Mouse (Mus musculus) embryonic facial prominence, embryonic 13.5 days (tissue): ENCODE results near the gene Olfr1358. TPM values are rescaled to one million over a fixed set of nuclear protein-coding genes. Genes with fewer than 3 reads are reported as not detected.
"Not testable (repeated sequence)": the region's sequence is repeated elsewhere in the genome, so short reads cannot be mapped to it uniquely, and the experiment has no call there.

ENCODE experiments used
- ATAC-seq: fragments of 200-750 bp; cut with Nextera tagmentation; 2 replicates; pipeline ENCODE4 v1.8.0; 2017; ENCODE audit warnings: low read depth; ENCODE audit not compliant: insufficient number of reproducible peaks, insufficient read depth, low FRiP score, low TSS enrichment
- H3K27ac ChIP-seq: fragments of 300-500 bp; sonication (generic); 2 replicates; pipeline ENCODE4 v1.5.1; 2015; ENCODE audit warnings: moderate library complexity, mild to moderate bottlenecking, inconsistent platforms
- H3K27me3 ChIP-seq: fragments of 300-500 bp; sonication (generic); 2 replicates; pipeline ENCODE4 v1.6.1; 2015; ENCODE audit warnings: mild to moderate bottlenecking, inconsistent platforms
- H3K36me3 ChIP-seq: fragments of 300-500 bp; sonication (generic); 2 replicates; pipeline ENCODE4 v1.6.1; 2015; ENCODE audit warnings: mild to moderate bottlenecking, inconsistent platforms
- H3K4me1 ChIP-seq: fragments of 300-500 bp; sonication (generic); 2 replicates; pipeline ENCODE4 v1.6.1; 2015; ENCODE audit warnings: inconsistent platforms
- H3K4me2 ChIP-seq: fragments of 300-500 bp; sonication (generic); 2 replicates; pipeline ENCODE4 v1.6.1; 2015; ENCODE audit warnings: moderate library complexity, mild to moderate bottlenecking, inconsistent platforms
- H3K4me3 ChIP-seq: fragments of 300-500 bp; sonication (generic); 2 replicates; pipeline ENCODE4 v1.5.1; 2015; ENCODE audit warnings: mild to moderate bottlenecking, inconsistent platforms
- H3K9ac ChIP-seq: fragments of 300-500 bp; sonication (generic); 2 replicates; pipeline ENCODE4 v1.6.1; 2015; ENCODE audit warnings: mild to moderate bottlenecking, inconsistent platforms
- H3K9me3 ChIP-seq: fragments of 300-500 bp; sonication (generic); 2 replicates; pipeline ENCODE4 v1.6.1; 2016; ENCODE audit warnings: inconsistent platforms
- WGBS: fragments of 180-500 bp; shearing (Covaris S2); methylation state at CpG from one replicate; pipeline ENCODE4 v1.1.7; 2015; ENCODE audit warnings: mixed read lengths; 5-methylcytosine and 5-hydroxymethylcytosine counted together
- polyA plus RNA-seq: library from polyadenylated mRNA; unstranded; fragments of >200 nt; fragmentation: Nextera tagmentation; extraction: Ambion mirVana; gene quantifications from 2 replicates; pipeline ENCODE4 v1.2.1, GENCODE M21; 2015

Olfr1358 gene
- polyA plus RNA-seq, result not detected in 2 replicates

DNA sequence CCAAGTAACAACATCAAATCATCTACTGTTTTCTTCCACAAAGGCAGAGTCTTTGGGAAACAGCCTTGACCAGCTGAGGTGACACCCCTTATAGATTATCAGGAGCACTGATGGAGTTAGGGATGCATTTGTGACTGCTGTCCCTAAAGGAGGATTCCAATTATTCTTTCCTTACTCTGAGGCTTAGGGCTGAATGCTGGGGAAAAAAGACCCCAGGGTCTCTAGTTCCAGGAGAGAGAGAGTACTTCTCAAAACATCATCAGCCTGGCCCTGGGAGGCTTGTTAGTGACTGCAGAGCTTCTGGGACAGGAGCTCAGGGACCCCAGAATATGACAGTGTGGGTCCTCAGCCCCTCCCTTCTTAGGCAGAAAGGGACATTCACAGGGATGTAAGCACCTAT, at the start of gene Olfr1358:
Olfr1358 (plus strand) TSS at position 301 of the 400 bp plus-strand sequence.
- Histone ChIP-seq H3K4me2 (no peak within 1 kb of the TSS), H3K36me3 (no peaks in the 10 kb centered on the region), H3K4me3 (no peak within 1 kb of the TSS), H3K4me1 (no peaks in the 10 kb centered on the region), H3K27ac (no peak within 1 kb of the TSS), H3K9ac (no peak within 1 kb of the TSS), H3K27me3 (no peaks in the 10 kb centered on the region), H3K9me3 (no peaks in the 10 kb centered on the region)
- ATAC-seq, result no peak

GRCm38 (mm10) chr10:78467761-78468310, 49.4 kb upstream of the Olfr1358 start:
- no peaks in the 10 kb centered on the region for H3K36me3 ChIP-seq
- H3K27me3 ChIP-seq, result no peaks in the 10 kb centered on the region
- ATAC-seq, result no peak
- no peak overlapping the region for H3K4me3 ChIP-seq
- H3K4me1 ChIP-seq, result peaks cover 27% of the 10 kb centered on the region
- H3K4me2 ChIP-seq, result no peak overlapping the region
- no peaks in the 10 kb centered on the region for H3K9me3 ChIP-seq
- WGBS, result 22% methylated on average over 2 of the region's 2 CpGs
- H3K9ac ChIP-seq, result no peak overlapping the region
- H3K27ac ChIP-seq, result no peak overlapping the region

DNA sequence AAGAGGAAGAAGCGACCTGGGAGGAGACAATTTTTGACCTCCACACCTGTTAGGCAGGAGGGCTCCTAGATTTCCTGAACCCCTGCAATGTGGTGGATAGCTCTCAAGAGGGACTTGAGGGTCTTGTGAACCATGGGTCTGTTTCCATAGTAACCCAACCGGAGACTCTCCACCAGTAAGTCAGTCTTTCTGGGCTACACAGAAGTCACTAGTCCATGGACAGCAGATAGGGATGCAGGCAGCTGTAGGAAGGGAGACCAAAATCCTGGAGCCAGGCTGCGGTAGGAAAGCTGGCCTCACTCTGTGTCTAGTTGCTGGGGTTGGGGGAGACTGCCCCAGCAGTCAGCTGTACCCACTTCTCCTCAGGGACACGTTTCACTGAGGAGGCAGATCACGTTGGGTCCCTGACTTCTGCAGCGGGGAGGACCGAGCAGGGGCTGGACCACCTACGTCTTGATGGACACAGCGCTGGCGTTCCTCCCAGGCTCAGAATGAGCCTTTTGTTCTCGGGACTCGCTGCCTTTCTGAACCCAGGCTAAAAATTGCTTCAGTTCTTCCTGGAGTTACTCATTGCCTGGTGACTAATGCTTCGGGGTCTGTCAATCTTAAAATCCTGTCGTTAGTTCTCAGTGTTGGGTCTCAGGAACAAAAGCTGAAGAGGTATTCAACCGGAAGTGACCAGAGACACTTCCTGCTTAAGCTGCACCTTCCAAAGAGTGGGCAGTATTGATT, 46.5 kb upstream of the Olfr1358 start:
- no peak for ATAC-seq
- no peak overlapping the region for H3K27ac ChIP-seq
- peak overlapping the region; percentile 33 for H3K4me2 ChIP-seq
- no peak overlapping the region for H3K9ac ChIP-seq
- H3K36me3 ChIP-seq, result no peaks in the 10 kb centered on the region
- peaks cover 12% of the 10 kb centered on the region for H3K4me1 ChIP-seq
- H3K9me3 ChIP-seq, result no peaks in the 10 kb centered on the region
- no peak overlapping the region for H3K4me3 ChIP-seq
- no peaks in the 10 kb centered on the region for H3K27me3 ChIP-seq
- 21% methylated on average over 15 of the region's 15 CpGs for WGBS

GRCm38 (mm10) chr10:78472046-78472445, 45.2 kb upstream of the Olfr1358 start:
- 92% methylated on average over 3 of the region's 3 CpGs for WGBS

GRCm38 (mm10) chr10:78473434-78473833, 43.8 kb upstream of the Olfr1358 start:
- Histone ChIP-seq H3K9me3 (no peaks in the 10 kb centered on the region), H3K4me2 (no peak overlapping the region), H3K4me1 (peaks cover 6% of the 10 kb centered on the region), H3K9ac (no peak overlapping the region), H3K27me3 (no peaks in the 10 kb centered on the region), H3K27ac (no peak overlapping the region), H3K4me3 (no peak overlapping the region), H3K36me3 (no peaks in the 10 kb centered on the region)
- WGBS, result 69% methylated on average over 5 of the region's 5 CpGs
- no peak for ATAC-seq

More at GRCm38 (mm10) chr10:78472046-78472445, 45.2 kb upstream of the Olfr1358 start:
- no peak overlapping the region for H3K4me2 ChIP-seq
- H3K9me3 ChIP-seq, result no peaks in the 10 kb centered on the region
- no peak for ATAC-seq
- H3K9ac ChIP-seq, result no peak overlapping the region
- H3K27me3 ChIP-seq, result no peaks in the 10 kb centered on the region
- H3K36me3 ChIP-seq, result no peaks in the 10 kb centered on the region
- H3K4me1 ChIP-seq, result peaks cover 12% of the 10 kb centered on the region
- no peak overlapping the region for H3K4me3 ChIP-seq
- no peak overlapping the region for H3K27ac ChIP-seq

GRCm38 (mm10) chr10:78474759-78475158, 42.5 kb upstream of the Olfr1358 start:
- no peak overlapping the region for H3K4me3 ChIP-seq
- no peaks in the 10 kb centered on the region for H3K9me3 ChIP-seq
- ATAC-seq, result no peak
- H3K27ac ChIP-seq, result no peak overlapping the region
- peaks cover 6% of the 10 kb centered on the region for H3K4me1 ChIP-seq
- no peaks in the 10 kb centered on the region for H3K27me3 ChIP-seq
- no peaks in the 10 kb centered on the region for H3K36me3 ChIP-seq
- H3K9ac ChIP-seq, result no peak overlapping the region
- 72% methylated on average over 8 of the region's 8 CpGs for WGBS
- H3K4me2 ChIP-seq, result no peak overlapping the region

DNA sequence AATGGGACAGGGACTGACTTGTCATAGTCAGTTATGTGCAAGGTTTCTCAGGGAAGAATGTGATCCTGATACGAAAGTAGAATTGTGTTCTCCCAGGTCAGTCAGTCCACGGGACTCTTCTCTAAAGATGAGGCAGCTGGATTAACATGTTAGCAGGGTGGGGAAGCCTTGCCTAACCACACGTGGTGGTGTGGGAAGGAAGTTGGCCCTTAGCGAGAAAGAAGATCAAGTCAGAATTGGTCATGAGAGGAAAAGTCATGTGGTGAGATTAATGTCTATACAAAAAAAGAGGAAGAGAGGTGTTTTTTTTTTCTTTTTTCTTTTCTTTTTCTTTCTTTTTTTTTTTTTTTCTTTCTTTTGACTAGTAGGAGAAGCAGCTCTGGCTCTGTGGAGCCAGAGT, 40.4 kb upstream of the Olfr1358 start:
- H3K4me3 ChIP-seq, result no peak overlapping the region
- no peaks in the 10 kb centered on the region for H3K9me3 ChIP-seq
- no peaks in the 10 kb centered on the region for H3K27me3 ChIP-seq
- no peak overlapping the region for H3K27ac ChIP-seq
- no peak overlapping the region for H3K9ac ChIP-seq
- H3K4me2 ChIP-seq, result no peak overlapping the region
- peaks cover 4% of the 10 kb centered on the region; the same call in 1 of the 2 replicates for H3K4me1 ChIP-seq
- no peaks in the 10 kb centered on the region for H3K36me3 ChIP-seq
- WGBS, result 73% methylated on average over 4 of the region's 4 CpGs
- ATAC-seq, result no peak

- no peak overlapping the region for H3K27ac ChIP-seq
- H3K36me3 ChIP-seq, result no peaks in the 10 kb centered on the region
- H3K4me2 ChIP-seq, result peak overlapping the region; percentile 94
- ATAC-seq, result 0 out of 2 replicates have a peak, but pooled peaks have one; percentile 4
- H3K27me3 ChIP-seq, result peaks cover 14% of the 10 kb centered on the region
- peak overlapping the region; percentile 71 for H3K9ac ChIP-seq
- H3K4me1 ChIP-seq, result peaks cover 9% of the 10 kb centered on the region; the same call in 1 of the 2 replicates
- no peaks in the 10 kb centered on the region for H3K9me3 ChIP-seq
- WGBS, result 36% methylated on average over 21 of the region's 21 CpGs
- peak overlapping the region; percentile 54 for H3K4me3 ChIP-seq
Observed at GRCm38 (mm10) chr10:78480954-78481927, 36.0 kb upstream of the Olfr1358 start.

- Histone ChIP-seq H3K4me2 (peak overlapping the region; percentile 94), H3K36me3 (no peaks in the 10 kb centered on the region), H3K4me3 (peak overlapping the region; percentile 54), H3K27ac (no peak overlapping the region), H3K4me1 (peaks cover 9% of the 10 kb centered on the region; the same call in 1 of the 2 replicates), H3K9me3 (no peaks in the 10 kb centered on the region), H3K9ac (peak overlapping the region; percentile 71), H3K27me3 (peaks cover 19% of the 10 kb centered on the region)
- ATAC-seq, result peak; percentile 90
- under 1% methylated on average over 35 of the region's 35 CpGs for WGBS
Observed at GRCm38 (mm10) chr10:78481928-78482499, 35.2 kb upstream of the Olfr1358 start.

- peaks cover 13% of the 10 kb centered on the region; the same call in 1 of the 2 replicates for H3K4me1 ChIP-seq
- not testable (repeated sequence) for H3K27ac ChIP-seq, H3K9me3 ChIP-seq, H3K36me3 ChIP-seq, ATAC-seq, H3K9ac ChIP-seq, H3K4me2 ChIP-seq, H3K4me3 ChIP-seq
- 72% methylated on average over 2 of the region's 2 CpGs for WGBS
- peaks cover 20% of the 10 kb centered on the region for H3K27me3 ChIP-seq
Observed at GRCm38 (mm10) chr10:78485369-78485768, 31.9 kb upstream of the Olfr1358 start.

- H3K4me2 ChIP-seq, result no peak overlapping the region
- H3K27ac ChIP-seq, result no peak overlapping the region
- H3K4me1 ChIP-seq, result peaks cover 9% of the 10 kb centered on the region; the same call in 1 of the 2 replicates
- no peaks in the 10 kb centered on the region for H3K9me3 ChIP-seq
- WGBS, result 76% methylated on average over 5 of the region's 5 CpGs
- no peak for ATAC-seq
- H3K4me3 ChIP-seq, result no peak overlapping the region
- H3K27me3 ChIP-seq, result peaks cover 20% of the 10 kb centered on the region
- no peaks in the 10 kb centered on the region for H3K36me3 ChIP-seq
- no peak overlapping the region for H3K9ac ChIP-seq
Observed at GRCm38 (mm10) chr10:78486871-78487270, 30.4 kb upstream of the Olfr1358 start.
